Mouse (Mus musculus): ENCODE measurements at regions not wholly inside any gene's neighbourhood (a gene's known extent, or its start where the extent isn't known, plus 50 kb on each side); places are given as distances from the start of the nearest gene placed in this dataset.

DNA sequence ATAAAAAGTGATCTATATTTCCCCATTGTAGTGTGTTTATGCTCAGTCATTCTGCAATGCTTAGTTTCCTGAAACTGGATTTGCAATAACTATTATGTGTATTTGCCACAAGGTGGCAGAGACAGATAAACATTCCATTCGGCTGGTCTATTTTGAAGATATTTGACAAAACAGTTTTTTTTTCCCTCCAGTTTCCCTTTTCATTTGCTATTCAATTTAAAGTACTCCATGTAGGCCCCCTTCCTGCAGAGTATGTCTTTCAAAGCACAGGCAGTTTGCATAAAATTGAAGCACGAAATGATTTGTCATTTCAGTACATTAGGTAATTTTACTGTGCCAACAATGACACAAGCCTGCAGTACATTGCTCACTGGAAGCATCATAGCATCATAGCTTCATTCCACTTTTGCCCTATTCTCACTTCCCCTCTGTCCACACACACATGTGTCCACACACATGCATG is 184.3 kb upstream of the Palmd start:
- 76% methylated on average over 2 of the region's 2 CpGs for WGBS
- DNase-seq (ENCODE audit: low spot score), result no peak
- no peaks in the 10 kb centered on the region for H3K4me1 ChIP-seq
- H3K27ac ChIP-seq (replicated peaks), result no peak overlapping the region
- H3K36me3 ChIP-seq (replicated peaks), result no peaks in the 10 kb centered on the region
- no peak overlapping the region for H3K4me3 ChIP-seq
- no peaks in the 10 kb centered on the region for H3K9me3 ChIP-seq
- H3K27me3 ChIP-seq (replicated peaks; ENCODE audit: low read depth, poor library complexity, severe bottlenecking), result no peaks in the 10 kb centered on the region

- 89% methylated on average over 8 of the region's 8 CpGs for WGBS
- DNase-seq (ENCODE audit: low spot score), result no peak
Observed at GRCm38 (mm10) chr3:117152414-117152813, 183.6 kb upstream of the Palmd start.

GRCm38 (mm10) chr3:117147414-117147813 is 178.6 kb upstream of the Palmd start:
- no peak for DNase-seq (ENCODE audit: low spot score)
- H3K27me3 ChIP-seq (replicated peaks; ENCODE audit: low read depth, poor library complexity, severe bottlenecking), result no peaks in the 10 kb centered on the region
- no peak overlapping the region for H3K4me3 ChIP-seq
- no peaks in the 10 kb centered on the region for H3K9me3 ChIP-seq
- WGBS, result 87% methylated on average over 2 of the region's 2 CpGs
- no peaks in the 10 kb centered on the region for H3K36me3 ChIP-seq (replicated peaks)
- no peaks in the 10 kb centered on the region for H3K4me1 ChIP-seq
- H3K27ac ChIP-seq (replicated peaks), result no peak overlapping the region

More at GRCm38 (mm10) chr3:117152414-117152813, 183.6 kb upstream of the Palmd start:
- H3K9me3 ChIP-seq, result no peaks in the 10 kb centered on the region
- no peaks in the 10 kb centered on the region for H3K4me1 ChIP-seq
- no peaks in the 10 kb centered on the region for H3K36me3 ChIP-seq (replicated peaks)
- no peak overlapping the region for H3K27ac ChIP-seq (replicated peaks)
- H3K27me3 ChIP-seq (replicated peaks; ENCODE audit: low read depth, poor library complexity, severe bottlenecking), result no peaks in the 10 kb centered on the region
- no peak overlapping the region for H3K4me3 ChIP-seq

GRCm38 (mm10) chr3:117139835-117140234 is 171.0 kb upstream of the Palmd start:
- WGBS, result 73% methylated on average over 2 of the region's 2 CpGs
- Histone ChIP-seq H3K4me3 (no peak overlapping the region), H3K27ac (replicated peaks) (no peak overlapping the region), H3K36me3 (replicated peaks) (no peaks in the 10 kb centered on the region), H3K27me3 (replicated peaks; ENCODE audit: low read depth, poor library complexity, severe bottlenecking) (no peaks in the 10 kb centered on the region), H3K9me3 (no peaks in the 10 kb centered on the region), H3K4me1 (no peaks in the 10 kb centered on the region)
- DNase-seq (ENCODE audit: low spot score), result no peak

DNA sequence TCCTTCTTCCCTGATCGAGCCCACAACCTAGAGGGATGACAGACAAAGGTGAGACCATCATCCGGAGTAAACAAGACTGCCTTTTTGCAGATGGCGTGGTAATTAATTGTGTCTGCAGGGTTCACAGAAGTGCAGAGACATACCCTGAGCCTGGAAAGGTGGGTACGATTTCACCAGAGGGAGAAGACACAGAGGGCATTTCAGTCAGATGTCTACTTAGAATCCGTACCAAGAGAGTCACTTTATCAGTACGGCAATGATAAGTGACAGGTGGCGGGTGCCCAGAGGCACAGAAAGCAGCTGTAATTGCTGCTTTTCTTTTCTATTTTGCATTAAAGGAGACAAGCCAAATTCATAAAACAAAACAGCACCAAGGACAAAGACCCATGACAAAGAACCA is 169.9 kb upstream of the Palmd start:
- H3K4me3 ChIP-seq, result no peak overlapping the region
- H3K36me3 ChIP-seq (replicated peaks), result no peaks in the 10 kb centered on the region
- no peaks in the 10 kb centered on the region for H3K9me3 ChIP-seq
- H3K4me1 ChIP-seq, result no peaks in the 10 kb centered on the region
- WGBS, result 80% methylated on average over 7 of the region's 7 CpGs
- no peak overlapping the region for H3K27ac ChIP-seq (replicated peaks)
- DNase-seq (ENCODE audit: low spot score), result no peak
- no peaks in the 10 kb centered on the region for H3K27me3 ChIP-seq (replicated peaks; ENCODE audit: low read depth, poor library complexity, severe bottlenecking)

- Histone ChIP-seq H3K27ac (replicated peaks) (no peak overlapping the region), H3K9me3 (no peaks in the 10 kb centered on the region), H3K36me3 (replicated peaks) (no peaks in the 10 kb centered on the region), H3K4me3 (no peak overlapping the region), H3K4me1 (no peaks in the 10 kb centered on the region), H3K27me3 (replicated peaks; ENCODE audit: low read depth, poor library complexity, severe bottlenecking) (no peaks in the 10 kb centered on the region)
- DNase-seq (ENCODE audit: low spot score), result no peak
- 85% methylated on average over 4 of the region's 4 CpGs for WGBS
Observed at GRCm38 (mm10) chr3:117132897-117133296, 164.1 kb upstream of the Palmd start.

DNA sequence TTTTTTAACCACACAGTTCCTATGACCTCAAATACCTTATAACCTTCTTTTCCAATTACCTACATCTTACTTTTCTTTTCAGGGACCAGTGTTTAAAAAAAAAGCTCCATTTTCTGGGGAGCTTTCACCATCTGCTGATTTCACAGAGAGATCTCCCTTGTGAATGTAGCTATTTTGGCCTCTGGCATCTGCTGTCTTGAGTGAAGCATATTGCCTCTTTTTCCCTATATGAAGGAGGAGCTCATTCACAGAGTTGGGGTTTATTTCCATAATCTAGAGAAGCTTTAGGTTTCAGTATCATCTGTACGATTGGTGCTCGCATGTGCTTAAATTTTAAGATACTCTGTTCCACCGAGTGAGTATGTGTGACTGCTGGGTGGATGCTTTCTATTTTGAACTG is 153.4 kb upstream of the Palmd start:
- H3K9me3 ChIP-seq, result no peaks in the 10 kb centered on the region
- WGBS, result 93% methylated on average over 3 of the region's 3 CpGs
- no peaks in the 10 kb centered on the region for H3K36me3 ChIP-seq (replicated peaks)
- H3K4me3 ChIP-seq, result no peak overlapping the region
- DNase-seq (ENCODE audit: low spot score), result no peak
- peaks cover 7% of the 10 kb centered on the region for H3K4me1 ChIP-seq
- no peak overlapping the region for H3K27ac ChIP-seq (replicated peaks)
- no peaks in the 10 kb centered on the region for H3K27me3 ChIP-seq (replicated peaks; ENCODE audit: low read depth, poor library complexity, severe bottlenecking)

GRCm38 (mm10) chr3:117120086-117121055 is 151.6 kb upstream of the Palmd start:
- Histone ChIP-seq H3K27ac (replicated peaks) (no peak overlapping the region), H3K4me3 (no peak overlapping the region), H3K9me3 (no peaks in the 10 kb centered on the region), H3K36me3 (replicated peaks) (no peaks in the 10 kb centered on the region), H3K27me3 (replicated peaks; ENCODE audit: low read depth, poor library complexity, severe bottlenecking) (no peaks in the 10 kb centered on the region), H3K4me1 (peaks cover 7% of the 10 kb centered on the region)
- WGBS, result 61% methylated on average over 13 of the region's 13 CpGs
- peak; percentile 41 for DNase-seq (ENCODE audit: low spot score)

DNA sequence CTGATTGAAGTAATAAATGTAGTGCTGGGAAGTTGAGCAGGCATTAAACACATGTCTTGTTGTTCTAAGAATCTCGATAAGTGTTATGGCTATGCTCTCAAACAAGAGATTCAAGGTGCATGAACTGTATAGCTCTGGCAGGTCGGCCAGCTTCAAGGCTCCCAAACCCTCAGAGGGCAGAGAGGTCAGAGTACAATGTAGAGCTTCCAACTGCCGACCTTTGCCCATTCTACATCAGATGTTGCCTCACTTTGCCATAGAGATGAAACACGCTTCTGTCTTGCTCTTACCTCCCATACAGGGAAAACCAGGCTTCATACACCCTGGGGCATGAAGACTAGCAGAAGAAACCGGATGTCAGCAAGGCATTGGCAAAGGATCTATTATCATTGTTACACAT is 150.8 kb upstream of the Palmd start:
- WGBS, result 72% methylated on average over 5 of the region's 5 CpGs
- no peaks in the 10 kb centered on the region for H3K36me3 ChIP-seq (replicated peaks)

GRCm38 (mm10) chr3:117117838-117118237 is 149.1 kb upstream of the Palmd start:
- H3K36me3 ChIP-seq (replicated peaks), result no peaks in the 10 kb centered on the region
- WGBS, result 44% methylated on average over 1 of the region's 1 CpGs
- H3K27me3 ChIP-seq (replicated peaks; ENCODE audit: low read depth, poor library complexity, severe bottlenecking), result no peaks in the 10 kb centered on the region
- no peaks in the 10 kb centered on the region for H3K9me3 ChIP-seq
- no peak overlapping the region for H3K27ac ChIP-seq (replicated peaks)
- no peak for DNase-seq (ENCODE audit: low spot score)
- peaks cover 7% of the 10 kb centered on the region for H3K4me1 ChIP-seq
- H3K4me3 ChIP-seq, result no peak overlapping the region

More for the DNA sequence above, 150.8 kb upstream of the Palmd start:
- Histone ChIP-seq H3K27me3 (replicated peaks; ENCODE audit: low read depth, poor library complexity, severe bottlenecking) (no peaks in the 10 kb centered on the region), H3K4me1 (peaks cover 7% of the 10 kb centered on the region), H3K9me3 (no peaks in the 10 kb centered on the region), H3K4me3 (no peak overlapping the region), H3K27ac (replicated peaks) (no peak overlapping the region)
- DNase-seq (ENCODE audit: low spot score), result no peak

GRCm38 (mm10) chr3:117116210-117116609 is 147.4 kb upstream of the Palmd start:
- H3K4me3 ChIP-seq, result no peak overlapping the region
- 90% methylated on average over 2 of the region's 2 CpGs for WGBS
- no peaks in the 10 kb centered on the region for H3K27me3 ChIP-seq (replicated peaks; ENCODE audit: low read depth, poor library complexity, severe bottlenecking)
- no peak for DNase-seq (ENCODE audit: low spot score)
- H3K9me3 ChIP-seq, result no peaks in the 10 kb centered on the region
- H3K4me1 ChIP-seq, result peaks cover 7% of the 10 kb centered on the region
- no peaks in the 10 kb centered on the region for H3K36me3 ChIP-seq (replicated peaks)
- H3K27ac ChIP-seq (replicated peaks), result no peak overlapping the region

DNA sequence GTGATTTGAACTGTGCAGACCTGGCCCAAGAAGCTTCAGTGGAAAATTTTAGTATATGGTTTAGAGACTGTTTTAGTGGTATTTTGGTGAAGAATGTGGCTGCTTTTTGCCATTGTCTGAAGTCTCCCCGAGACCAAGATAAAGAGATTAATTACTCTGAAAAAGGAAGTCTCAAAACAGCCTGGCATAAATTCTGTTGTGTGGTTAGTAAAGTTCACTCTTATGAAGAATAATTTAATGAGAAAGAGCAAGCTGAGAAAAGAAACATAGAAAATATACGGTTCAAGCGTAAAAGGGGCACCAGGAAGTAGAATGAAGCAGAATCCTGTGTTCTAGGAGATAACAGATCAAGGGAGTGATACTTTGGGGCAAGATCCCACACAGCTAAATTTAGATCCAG is 144.0 kb upstream of the Palmd start:
- DNase-seq (ENCODE audit: low spot score), result no peak
- no peak overlapping the region for H3K4me3 ChIP-seq
- H3K27me3 ChIP-seq (replicated peaks; ENCODE audit: low read depth, poor library complexity, severe bottlenecking), result no peaks in the 10 kb centered on the region
- H3K27ac ChIP-seq (replicated peaks), result no peak overlapping the region
- H3K36me3 ChIP-seq (replicated peaks), result no peaks in the 10 kb centered on the region
- H3K9me3 ChIP-seq, result no peaks in the 10 kb centered on the region
- H3K4me1 ChIP-seq, result peaks cover 26% of the 10 kb centered on the region
- WGBS, result 92% methylated on average over 3 of the region's 3 CpGs

- no peaks in the 10 kb centered on the region for H3K36me3 ChIP-seq (replicated peaks)
- no peak overlapping the region for H3K27ac ChIP-seq (replicated peaks)
- DNase-seq (ENCODE audit: low spot score), result no peak
- H3K9me3 ChIP-seq, result no peaks in the 10 kb centered on the region
- H3K4me1 ChIP-seq, result peaks cover 30% of the 10 kb centered on the region
- 87% methylated on average over 4 of the region's 4 CpGs for WGBS
- no peak overlapping the region for H3K4me3 ChIP-seq
- H3K27me3 ChIP-seq (replicated peaks; ENCODE audit: low read depth, poor library complexity, severe bottlenecking), result no peaks in the 10 kb centered on the region
Observed at GRCm38 (mm10) chr3:117112304-117112703, 143.5 kb upstream of the Palmd start.

Data from embryonic facial prominence, embryonic 10.5 days (tissue).